Mouse (Mus musculus) heart, embryonic 10.5 days (tissue): ENCODE results near the gene Tmem94. TPM values are rescaled to one million over a fixed set of nuclear protein-coding genes. Genes with fewer than 3 reads are reported as not detected.

Experiments
- DNase-seq: peaks from one replicate; pipeline ENCODE4 v3.0.0-alpha.2; 2017; ENCODE audit warnings: low spot score
- H3K27ac ChIP-seq: fragments of 300-500 bp; sonication (generic); 2 replicates; pipeline ENCODE4 v1.5.1; 2016; ENCODE audit warnings: mild to moderate bottlenecking
- H3K27me3 ChIP-seq: fragments of 300-500 bp; sonication (generic); 2 replicates; pipeline ENCODE4 v1.6.1; 2016; ENCODE audit warnings: mild to moderate bottlenecking; ENCODE audit not compliant: poor library complexity, insufficient read depth, severe bottlenecking
- H3K36me3 ChIP-seq: fragments of 300-500 bp; sonication (generic); 2 replicates; pipeline ENCODE4 v1.6.1; 2016; ENCODE audit warnings: mild to moderate bottlenecking, moderate library complexity
- H3K4me1 ChIP-seq: fragments of 300-500 bp; sonication (generic); 2 replicates; pipeline ENCODE4 v1.6.1; 2016; ENCODE audit warnings: mild to moderate bottlenecking
- H3K4me3 ChIP-seq: fragments of 300-500 bp; sonication (generic); 2 replicates; pipeline ENCODE4 v1.5.1; 2016; ENCODE audit warnings: mild to moderate bottlenecking, moderate library complexity
- H3K9me3 ChIP-seq: fragments of 300-500 bp; sonication (generic); 2 replicates; pipeline ENCODE4 v1.6.1; 2016; ENCODE audit warnings: mild to moderate bottlenecking, moderate library complexity
- WGBS: fragments of 180-500 bp; shearing (Covaris S2); methylation state at CpG from one replicate; pipeline ENCODE4 v1.1.7; 2016; 5-methylcytosine and 5-hydroxymethylcytosine counted together
- polyA plus RNA-seq: library from polyadenylated mRNA; unstranded; fragments of >200 nt; fragmentation: Nextera tagmentation; extraction: Ambion mirVana; gene quantifications from 2 replicates; pipeline ENCODE4 v1.2.1, GENCODE M21; 2016

Tmem94 gene
- polyA plus RNA-seq, 1 experiment from 2014 or later, result 35.0 TPM

DNA sequence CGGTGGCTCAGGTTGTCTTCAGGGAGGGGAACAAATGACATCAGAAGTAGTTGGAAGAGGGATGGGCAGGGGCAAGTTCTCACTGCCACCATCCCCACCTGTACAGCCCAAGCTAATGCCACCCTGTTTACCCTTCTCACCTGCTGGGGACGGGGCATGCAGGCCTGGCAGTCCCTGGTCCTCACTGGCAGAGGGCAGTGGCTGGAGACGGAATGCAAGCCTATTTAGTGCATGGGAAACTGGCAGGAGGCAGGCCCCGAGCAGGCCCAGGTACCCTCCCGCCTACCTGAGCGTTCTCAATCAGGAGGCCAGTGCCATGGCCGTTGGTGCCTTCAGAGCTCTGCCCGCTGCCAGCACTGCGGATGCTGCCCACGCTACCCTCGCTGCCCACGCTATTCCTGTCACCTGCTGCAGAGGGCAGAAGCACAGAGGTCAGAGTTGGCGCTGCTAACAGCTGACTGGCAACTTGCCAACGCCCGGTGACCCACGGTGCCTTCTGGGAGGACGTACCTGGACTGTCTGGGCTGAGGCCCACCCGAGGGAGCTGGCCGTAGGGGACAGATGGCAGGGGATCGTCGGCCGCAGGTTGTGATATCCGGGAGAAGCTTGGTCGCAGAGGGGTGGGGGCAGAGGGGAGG, 38.0 kb downstream of the Tmem94 start:
- Histone ChIP-seq H3K4me1 (peaks cover 26% of the 10 kb centered on the region), H3K36me3 (peaks cover 97% of the 10 kb centered on the region), H3K27me3 (no peaks in the 10 kb centered on the region), H3K9me3 (no peaks in the 10 kb centered on the region), H3K27ac (no peak overlapping the region), H3K4me3 (no peak overlapping the region)
- DNase-seq, result no peak
- 91% methylated on average over 24 of the region's 24 CpGs for WGBS

DNA sequence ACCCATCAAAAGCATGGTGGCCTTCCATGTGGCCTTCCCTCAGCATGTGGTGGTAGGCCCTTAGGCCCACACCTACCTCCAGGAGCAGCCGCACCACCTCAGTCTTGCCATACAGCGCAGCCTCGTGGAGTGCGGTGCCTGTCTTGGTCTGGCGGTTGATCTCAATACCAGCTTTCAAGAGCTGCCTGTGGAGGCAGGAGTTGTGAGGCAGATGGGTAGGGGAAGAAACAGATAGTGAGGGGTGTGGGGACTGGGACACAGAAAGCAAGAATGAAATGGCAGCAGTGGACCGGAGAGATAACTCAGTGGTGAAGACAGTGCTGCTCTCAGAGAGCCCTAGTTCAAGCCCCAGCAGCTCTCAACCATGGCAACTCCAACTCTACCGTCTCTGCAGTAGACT, 39.8 kb downstream of the Tmem94 start:
- H3K4me1 ChIP-seq, result peaks cover 40% of the 10 kb centered on the region
- peak overlapping the region; percentile 52; the same call in 1 of the 2 replicates for H3K27ac ChIP-seq
- WGBS, result 82% methylated on average over 7 of the region's 7 CpGs
- no peak overlapping the region for H3K4me3 ChIP-seq
- peak; percentile 91 for DNase-seq
- H3K36me3 ChIP-seq, result peaks cover 95% of the 10 kb centered on the region
- H3K27me3 ChIP-seq, result no peaks in the 10 kb centered on the region
- H3K9me3 ChIP-seq, result no peaks in the 10 kb centered on the region

DNA sequence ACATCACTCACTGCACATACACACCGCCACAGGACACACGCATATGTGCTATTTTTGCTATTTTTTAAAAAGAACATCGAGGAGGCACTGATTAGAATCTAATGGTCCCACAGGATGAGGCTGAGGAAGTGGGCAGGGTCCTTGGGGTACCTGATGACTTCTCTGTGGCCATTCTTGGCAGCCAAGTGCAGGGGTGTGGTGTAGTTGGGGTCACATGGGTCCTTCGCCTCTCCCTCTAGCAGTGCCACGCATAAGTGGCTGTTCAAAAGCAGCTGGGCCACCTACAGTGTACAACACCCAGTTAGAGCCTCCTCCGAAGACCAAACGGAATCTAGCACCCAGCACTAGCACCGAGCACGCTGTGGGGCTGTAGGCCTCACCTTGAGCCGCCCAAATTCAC, 40.9 kb downstream of the Tmem94 start:
- DNase-seq, result no peak
- Histone ChIP-seq H3K9me3 (no peaks in the 10 kb centered on the region), H3K27me3 (no peaks in the 10 kb centered on the region), H3K27ac (peak overlapping the region; percentile 60; the same call in 1 of the 2 replicates), H3K36me3 (peaks cover 95% of the 10 kb centered on the region), H3K4me3 (no peak overlapping the region), H3K4me1 (peaks cover 51% of the 10 kb centered on the region)
- WGBS, result 94% methylated on average over 10 of the region's 10 CpGs

DNA sequence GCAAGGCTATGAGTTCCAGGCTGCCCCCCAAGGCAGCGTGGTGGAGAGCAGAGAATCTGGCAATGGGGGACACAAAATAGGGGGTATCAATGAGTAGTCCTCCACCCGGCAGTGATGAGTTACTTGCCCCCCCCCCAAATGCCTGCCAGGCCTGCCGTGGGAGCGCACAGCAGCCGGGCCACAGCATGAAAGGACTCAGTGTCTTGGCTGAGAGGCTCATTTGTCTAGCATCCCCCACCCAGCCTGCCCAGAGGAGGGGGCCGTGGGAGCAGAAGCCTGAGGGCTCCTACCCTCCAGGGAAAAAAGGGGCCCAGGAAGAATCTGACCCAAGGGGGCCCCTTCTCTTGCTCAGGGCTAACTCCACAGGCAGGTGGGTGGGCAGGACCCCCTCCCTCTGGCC, 42.1 kb downstream of the Tmem94 start:
- H3K4me1 ChIP-seq, result peaks cover 63% of the 10 kb centered on the region
- peaks cover 94% of the 10 kb centered on the region for H3K36me3 ChIP-seq
- no peak for DNase-seq
- H3K27me3 ChIP-seq, result no peaks in the 10 kb centered on the region
- H3K27ac ChIP-seq, result peak overlapping the region; percentile 44; the same call in 1 of the 2 replicates
- no peak overlapping the region for H3K4me3 ChIP-seq
- no peaks in the 10 kb centered on the region for H3K9me3 ChIP-seq
- WGBS, result 80% methylated on average over 6 of the region's 6 CpGs

DNA sequence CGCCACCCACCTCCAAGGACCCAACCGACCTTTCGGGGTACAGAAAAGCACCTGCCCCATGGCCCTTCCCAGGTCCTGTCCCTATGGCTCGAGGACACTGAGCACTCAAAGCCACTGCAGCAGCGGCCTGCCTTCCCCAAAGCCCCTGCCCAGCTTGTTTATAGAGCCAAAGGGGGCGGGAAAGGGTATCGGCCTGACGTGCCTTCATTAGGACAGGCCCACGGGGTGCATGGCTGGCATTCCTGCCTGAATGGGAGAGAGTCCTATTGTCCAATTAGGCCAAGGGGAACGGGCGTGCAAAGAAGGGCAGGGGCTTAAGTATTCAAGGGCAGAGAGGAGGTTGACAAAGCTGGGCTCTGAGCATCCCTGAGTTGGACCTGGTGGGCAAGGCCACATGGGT, 42.7 kb downstream of the Tmem94 start:
- 87% methylated on average over 11 of the region's 11 CpGs for WGBS
- Histone ChIP-seq H3K36me3 (peaks cover 88% of the 10 kb centered on the region), H3K4me1 (peaks cover 70% of the 10 kb centered on the region), H3K27ac (peak overlapping the region; percentile 86), H3K9me3 (no peaks in the 10 kb centered on the region), H3K4me3 (no peak overlapping the region; the same call in 1 of the 2 replicates), H3K27me3 (no peaks in the 10 kb centered on the region)
- DNase-seq, result no peak

DNA sequence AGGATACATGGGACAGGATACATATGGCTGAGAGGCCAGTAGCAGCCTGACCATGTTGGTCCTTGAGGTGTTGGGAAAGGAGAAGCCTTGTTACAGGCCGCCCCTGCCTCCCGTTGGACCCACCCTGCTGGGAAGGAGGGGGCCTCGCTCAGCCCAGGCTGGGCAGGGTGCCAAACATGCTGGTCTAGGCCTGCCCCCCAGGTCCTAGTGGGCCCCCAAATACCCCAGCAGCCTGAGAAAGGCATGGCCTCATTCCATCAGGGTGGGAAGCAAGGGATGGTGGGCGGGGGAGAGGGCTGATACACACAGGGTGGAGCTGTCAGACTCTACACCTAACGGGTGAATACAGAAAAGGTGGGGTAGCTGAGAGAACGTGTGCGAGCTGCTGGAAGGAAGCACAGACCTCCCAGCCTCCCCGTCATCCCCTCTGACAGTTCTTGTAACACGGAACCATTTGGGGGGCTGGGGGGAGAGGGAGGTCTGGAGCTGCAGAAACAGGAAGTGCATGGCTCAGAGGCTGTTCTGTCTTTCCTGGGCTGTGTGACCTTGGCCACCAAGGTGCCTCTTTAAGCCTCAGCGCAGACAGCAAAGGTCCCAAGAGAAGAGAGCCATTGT, 43.6 kb downstream of the Tmem94 start:
- 43% methylated on average over 10 of the region's 10 CpGs for WGBS
- Histone ChIP-seq H3K27me3 (no peaks in the 10 kb centered on the region), H3K36me3 (peaks cover 79% of the 10 kb centered on the region), H3K27ac (peak overlapping the region; percentile 86), H3K4me3 (peak overlapping the region; percentile 95), H3K9me3 (no peaks in the 10 kb centered on the region), H3K4me1 (peaks cover 66% of the 10 kb centered on the region)
- no peak for DNase-seq

DNA sequence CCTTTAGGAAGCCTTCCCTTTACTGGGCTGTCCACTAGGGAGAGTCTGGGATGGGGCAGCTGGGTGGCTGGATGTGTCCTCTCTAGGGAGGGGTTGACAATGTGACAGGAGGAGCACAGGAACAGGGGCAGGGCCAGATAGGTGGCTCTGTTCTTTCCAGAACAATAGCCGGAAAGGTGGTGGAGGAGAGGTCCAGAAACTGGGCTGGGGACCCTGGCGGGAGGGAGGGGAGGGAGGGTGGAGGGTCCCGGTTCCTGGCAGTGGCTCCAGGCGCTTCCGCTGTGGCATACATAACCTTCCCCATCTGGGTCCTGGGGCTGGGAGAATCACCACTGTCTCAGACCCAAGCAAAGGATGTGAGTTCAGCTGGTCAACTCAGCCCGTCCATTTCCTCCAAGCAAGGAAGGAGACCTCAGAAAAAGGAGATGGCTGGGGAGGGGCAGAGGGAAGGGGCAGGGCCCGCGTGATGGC, 44.1 kb downstream of the Tmem94 start:
- WGBS, result 63% methylated on average over 8 of the region's 8 CpGs
- H3K36me3 ChIP-seq, result peaks cover 74% of the 10 kb centered on the region
- H3K27ac ChIP-seq, result peak overlapping the region; percentile 86

DNA sequence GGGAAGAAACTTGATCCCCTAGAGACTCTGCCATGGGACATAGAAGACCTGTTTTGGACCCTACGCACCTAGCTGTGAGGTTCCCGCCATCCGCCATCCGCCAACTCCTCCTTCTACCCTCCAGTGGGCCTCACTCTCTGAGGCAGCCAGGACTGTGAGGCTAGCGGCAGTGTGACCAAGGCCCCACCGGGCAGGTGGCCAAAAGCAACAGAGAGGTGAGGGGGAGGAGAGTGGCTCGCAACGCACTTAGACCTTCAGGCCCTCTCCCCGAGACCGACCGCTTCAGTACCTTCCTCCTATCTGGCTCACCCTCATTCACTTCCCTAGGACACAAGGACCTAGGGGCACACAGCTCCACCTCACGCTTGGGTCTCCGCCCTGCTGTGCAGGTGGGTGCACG, 45.1 kb downstream of the Tmem94 start:
- H3K4me3 ChIP-seq, result peak overlapping the region; percentile 95
- H3K36me3 ChIP-seq, result peaks cover 64% of the 10 kb centered on the region
- DNase-seq, result no peak
- WGBS, result 69% methylated on average over 14 of the region's 14 CpGs
- H3K27ac ChIP-seq, result peak overlapping the region; percentile 86
- peaks cover 77% of the 10 kb centered on the region for H3K4me1 ChIP-seq
- H3K27me3 ChIP-seq, result no peaks in the 10 kb centered on the region
- H3K9me3 ChIP-seq, result no peaks in the 10 kb centered on the region

More for the DNA sequence above, 44.1 kb downstream of the Tmem94 start:
- no peaks in the 10 kb centered on the region for H3K9me3 ChIP-seq
- H3K4me3 ChIP-seq, result peak overlapping the region; percentile 95
- H3K4me1 ChIP-seq, result peaks cover 69% of the 10 kb centered on the region
- no peak for DNase-seq
- no peaks in the 10 kb centered on the region for H3K27me3 ChIP-seq

DNA sequence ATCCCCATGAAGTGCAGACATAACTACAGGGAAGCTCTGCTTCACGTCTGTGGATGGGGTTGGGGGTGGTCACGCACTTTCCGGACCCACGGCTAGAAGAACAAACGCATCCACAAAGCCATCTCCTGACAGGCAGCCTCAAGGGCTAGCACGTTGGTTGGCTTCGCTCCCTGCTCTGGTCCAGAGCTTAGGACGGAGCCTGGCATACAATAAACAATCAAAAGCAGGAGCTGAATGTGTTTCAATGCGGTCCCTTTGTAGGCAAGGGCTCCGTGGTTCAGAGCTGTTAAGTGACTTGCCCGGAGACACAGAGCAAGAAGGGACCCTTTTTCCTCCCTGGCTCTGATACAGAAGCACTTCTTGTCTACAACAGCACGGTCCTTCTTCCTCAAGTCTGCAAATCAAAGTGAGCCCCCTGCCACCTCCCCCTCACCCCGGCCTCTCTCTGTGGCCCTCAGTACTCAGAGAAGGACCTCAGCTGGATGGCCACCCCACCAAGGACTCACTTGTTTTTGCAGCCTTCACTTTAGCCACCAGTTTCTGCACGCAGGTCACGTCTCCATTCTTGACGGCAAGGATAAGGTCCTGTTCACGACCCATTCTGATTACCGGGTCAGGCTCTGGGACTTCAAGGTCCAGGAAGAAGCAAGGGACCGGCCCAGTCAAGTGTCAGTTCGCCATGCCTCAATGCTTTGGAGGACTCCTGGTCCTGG, 46.3 kb downstream of the Tmem94 start:
- Histone ChIP-seq H3K27me3 (no peaks in the 10 kb centered on the region), H3K4me1 (peaks cover 82% of the 10 kb centered on the region), H3K36me3 (peaks cover 60% of the 10 kb centered on the region), H3K4me3 (peak overlapping the region; percentile 95), H3K9me3 (no peaks in the 10 kb centered on the region), H3K27ac (peak overlapping the region; percentile 93)
- no peak for DNase-seq
- 75% methylated on average over 20 of the region's 20 CpGs for WGBS

DNA sequence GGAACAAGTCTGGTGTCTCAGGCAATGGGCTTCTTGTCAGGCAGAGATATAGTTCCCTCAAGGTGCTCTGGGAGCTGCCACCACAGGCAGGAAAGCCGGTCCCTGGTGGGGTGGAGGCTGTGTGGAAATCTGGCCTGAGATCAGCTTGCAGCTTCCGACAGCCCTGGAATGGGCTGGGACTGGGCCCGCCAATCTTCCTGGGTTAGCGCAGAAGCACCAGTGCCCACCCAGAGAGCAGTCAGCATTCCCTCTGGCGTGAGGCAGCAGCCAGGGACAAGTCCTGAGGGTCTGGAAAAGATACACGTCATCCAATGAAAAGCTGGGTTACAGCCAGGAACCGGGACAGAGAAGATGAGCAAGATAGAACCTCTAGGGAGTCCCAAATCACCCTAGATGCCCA, 46.9 kb downstream of the Tmem94 start:
- H3K4me3 ChIP-seq, result peak overlapping the region; percentile 95
- H3K36me3 ChIP-seq, result peaks cover 60% of the 10 kb centered on the region
- H3K27ac ChIP-seq, result peak overlapping the region; percentile 93
- H3K9me3 ChIP-seq, result no peaks in the 10 kb centered on the region
- DNase-seq, result no peak
- H3K4me1 ChIP-seq, result peaks cover 79% of the 10 kb centered on the region
- 26% methylated on average over 7 of the region's 7 CpGs for WGBS
- H3K27me3 ChIP-seq, result no peaks in the 10 kb centered on the region

DNA sequence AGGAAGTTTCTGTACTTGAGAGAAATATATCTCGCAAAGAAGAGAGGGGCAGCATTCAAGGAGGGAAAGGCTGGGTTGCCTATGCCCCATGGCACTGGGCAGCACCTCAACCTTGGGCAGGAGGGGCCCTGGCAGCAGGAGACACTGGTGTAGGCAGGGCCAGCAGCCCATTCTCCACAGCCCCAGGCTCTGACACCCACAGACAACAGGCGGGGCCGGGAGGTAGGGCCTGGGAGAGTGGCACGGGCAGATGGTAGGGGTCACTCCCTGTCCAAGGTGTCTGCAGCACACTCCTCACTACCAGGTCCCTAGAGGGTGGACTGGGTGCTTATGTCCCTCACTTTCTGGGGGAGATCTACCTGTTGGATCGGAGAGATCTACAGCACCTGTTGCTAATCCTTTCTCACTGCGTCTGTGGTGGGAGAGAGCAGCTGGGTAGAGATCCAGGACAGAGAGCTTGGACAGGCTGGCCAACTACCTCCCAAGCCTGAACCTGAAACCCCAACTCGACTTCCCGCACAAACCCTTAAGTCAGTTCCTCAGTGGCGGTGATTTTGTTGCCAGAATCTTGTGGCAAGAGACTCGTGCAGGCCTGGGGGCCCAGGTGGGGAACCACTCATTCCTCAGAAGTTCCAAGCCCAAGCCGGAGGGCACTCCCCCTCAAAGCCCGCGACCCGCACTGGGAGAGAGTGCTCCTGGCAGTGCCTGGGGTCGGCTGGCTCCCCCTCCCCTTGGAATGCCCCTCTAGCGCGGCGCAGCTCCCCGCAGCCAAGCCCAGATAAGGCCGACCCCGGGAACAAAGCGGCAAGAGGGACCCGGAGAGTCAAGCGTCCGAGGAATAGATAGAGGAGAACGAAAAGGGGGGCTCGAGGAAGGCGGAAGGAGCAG, 47.5 kb downstream of the Tmem94 start:
- H3K4me1 ChIP-seq, result peaks cover 72% of the 10 kb centered on the region
- 3% methylated on average over 28 of the region's 28 CpGs for WGBS
- no peak for DNase-seq
- H3K27me3 ChIP-seq, result no peaks in the 10 kb centered on the region
- peak overlapping the region; percentile 95 for H3K4me3 ChIP-seq
- H3K36me3 ChIP-seq, result peaks cover 59% of the 10 kb centered on the region
- peak overlapping the region; percentile 93 for H3K27ac ChIP-seq
- no peaks in the 10 kb centered on the region for H3K9me3 ChIP-seq

DNA sequence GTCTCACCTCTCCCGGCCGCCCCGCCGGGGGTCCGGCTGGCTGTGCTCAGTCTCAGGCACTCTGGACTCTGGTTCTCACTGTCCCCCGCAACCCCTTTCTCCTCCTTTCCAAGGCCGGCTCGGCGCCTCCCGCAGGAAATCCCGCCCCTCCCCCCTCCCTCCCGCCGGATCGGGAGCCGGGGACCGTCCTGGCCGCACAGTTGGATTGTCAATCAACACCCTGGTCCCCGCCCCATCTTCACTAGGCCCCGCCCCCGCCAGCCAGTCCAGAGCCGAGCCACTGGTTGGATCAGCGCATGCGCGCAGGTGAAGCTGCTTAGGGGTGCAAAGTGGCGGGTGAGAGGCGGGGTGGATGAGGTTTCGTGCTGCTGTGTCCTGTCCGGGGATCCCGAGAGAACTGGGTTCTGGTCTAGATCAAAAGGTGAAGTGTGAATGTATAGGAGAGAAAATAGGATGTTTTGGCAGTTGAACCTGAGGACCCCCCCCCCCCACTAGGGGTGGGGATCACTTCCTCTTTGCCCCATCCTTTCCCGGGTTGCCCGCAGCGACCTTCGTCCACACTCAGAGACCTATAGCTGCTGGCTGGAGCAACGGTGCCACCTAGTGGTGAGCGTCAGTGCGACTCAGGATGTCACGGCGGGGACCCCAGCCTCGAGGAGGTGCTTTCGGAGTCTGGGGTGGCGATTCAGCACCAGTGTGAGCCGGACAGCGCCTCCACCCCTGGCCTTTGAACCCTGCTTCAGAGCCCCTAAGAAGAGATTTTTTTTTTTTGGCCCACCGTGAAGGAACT, 48.5 kb downstream of the Tmem94 start, which contains the start of gene Caskin2:
TSS of gene Caskin2 (minus strand) at position 133 of the 790 bp plus-strand sequence.
- peak within 1 kb of the TSS; percentile 93 for H3K27ac ChIP-seq
- H3K4me1 ChIP-seq, result peaks cover 63% of the 10 kb centered on the region
- peaks cover 59% of the 10 kb centered on the region for H3K36me3 ChIP-seq
- under 1% methylated on average over 40 of the region's 44 CpGs for WGBS
- no peaks in the 10 kb centered on the region for H3K27me3 ChIP-seq
- no peaks in the 10 kb centered on the region for H3K9me3 ChIP-seq
- peak; percentile 99 for DNase-seq
- H3K4me3 ChIP-seq, result peak within 1 kb of the TSS; percentile 95
